Mouse (Mus musculus) C2C12 (cell line): ENCODE data around the gene Txndc12.

Experiments used
- CTCF ChIP-seq: IDR thresholded peaks from one replicate; pipeline ENCODE4 v1.5.1; 2011; ENCODE audit not compliant: control insufficient read depth, insufficient read depth, insufficient read length
- MAX ChIP-seq: IDR thresholded peaks from one replicate; pipeline ENCODE4 v1.6.1; 2011; ENCODE audit warnings: mild to moderate bottlenecking, control low read depth
- MYOG ChIP-seq: IDR thresholded peaks from one replicate; pipeline ENCODE4 v1.6.1; 2011; ENCODE audit not compliant: control insufficient read depth, insufficient read length; ENCODE audit errors: extremely low read depth

- no peak for TF ChIP-seq CTCF
- TF ChIP-seq MYOG = no peak
- no peak for TF ChIP-seq MAX
Measured at GRCm38 (mm10) chr4:108830698-108831097, 3.7 kb upstream of the Txndc12 start.
